Mouse (Mus musculus): ENCODE measurements around the gene Lrwd1.

DNA sequence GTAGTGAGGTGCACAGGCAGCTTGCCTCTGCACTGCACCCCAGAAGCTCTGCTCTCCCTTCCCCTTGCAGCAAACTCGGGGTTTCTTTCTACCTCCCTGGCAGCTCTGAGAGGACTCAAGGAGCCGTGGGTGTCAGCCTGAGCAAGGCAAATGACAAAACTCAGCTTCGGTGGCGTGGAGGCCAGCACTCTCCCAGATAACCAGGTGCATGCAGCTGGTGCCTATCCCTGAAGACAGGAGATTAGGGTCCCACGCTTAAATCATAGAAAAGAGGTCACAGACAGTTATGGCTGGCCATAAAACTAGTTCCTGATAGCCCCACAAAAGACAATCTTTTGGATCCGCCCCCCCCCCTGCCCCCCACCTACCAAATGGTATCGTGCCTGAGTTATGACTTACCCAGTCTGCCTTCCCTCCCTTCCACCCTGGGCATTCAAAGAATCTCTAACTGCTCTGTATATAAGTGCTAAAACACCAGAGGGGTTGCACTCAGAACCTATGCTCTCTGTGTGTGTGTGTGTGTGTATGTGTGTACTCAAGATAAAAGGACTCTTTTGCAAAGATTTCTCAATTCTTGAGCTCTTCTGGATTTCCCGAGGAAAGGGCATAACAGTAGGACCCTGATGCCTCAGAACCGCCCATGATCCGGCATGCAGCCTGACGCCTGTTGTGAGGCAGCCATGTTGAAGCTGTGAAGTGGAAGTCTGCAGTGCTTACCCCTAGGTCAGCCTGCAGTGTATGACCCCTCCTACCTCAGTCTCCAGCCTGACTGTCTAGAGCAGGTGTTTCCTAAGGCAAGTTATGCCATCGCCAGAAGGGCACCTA is 8.9 kb upstream of the Lrwd1 start:
- TF ChIP-seq CTCF (IDR thresholded peaks at IDR 0.05; ENCODE audit: insufficient read depth, low read length) (no peak), POLR2A (IDR thresholded peaks at IDR 0.05; ENCODE audit: borderline replicate concordance, extremely low read depth, low read depth, low read length) (no peak)

All from lung, adult 2 months (tissue).